Mouse (Mus musculus) megakaryocyte, embryonic 14.5 days (primary cell): ENCODE measurements around the gene Sp4.

Experiments used
- FLI1 ChIP-seq: IDR thresholded peaks from 2 replicates; pipeline ENCODE4 v1.6.1; 2012; ENCODE audit warnings: low read length, inconsistent platforms, mixed read lengths
- GATA1 ChIP-seq: IDR thresholded peaks from 3 replicates; pipeline ENCODE4 v1.6.1; 2012; ENCODE audit warnings: mixed read lengths, low read length, inconsistent platforms, borderline replicate concordance

- TF ChIP-seq GATA1 (no peak), FLI1 (no peak)
Observed at GRCm38 (mm10) chr12:118186120-118186880, 114.9 kb downstream of the Sp4 start.
